Mouse (Mus musculus): ENCODE results near the gene Sds.

The Sds gene

DNA sequence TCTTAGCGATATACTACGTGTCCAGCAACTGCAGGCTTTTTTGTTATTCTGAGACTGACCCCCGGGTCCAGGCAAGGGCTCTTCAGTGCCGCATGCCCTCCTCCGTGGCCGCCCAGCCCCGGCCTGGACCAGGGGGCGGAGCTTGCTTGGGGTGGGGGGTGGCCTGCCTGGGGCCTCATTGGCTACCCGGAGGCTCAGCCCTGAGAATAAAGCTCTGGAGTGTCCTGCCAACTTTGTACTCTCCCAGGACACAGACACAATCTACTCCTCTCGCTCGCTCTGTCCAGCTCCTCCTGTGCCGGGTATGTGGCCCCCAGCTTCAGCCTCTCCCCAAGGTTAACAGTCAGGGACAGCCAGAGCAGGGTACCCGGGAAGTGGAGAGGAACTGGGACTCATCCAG, at the start of gene Sds:
TSS of gene Sds (plus strand) at position 231 of the 400 bp plus-strand sequence.
- DNase-seq (ENCODE audit: low spot score), result no peak

GRCm38 (mm10) chr5:120426572-120426971, 49.8 kb upstream of the Sds start:
- DNase-seq (ENCODE audit: low spot score), result no peak

DNA sequence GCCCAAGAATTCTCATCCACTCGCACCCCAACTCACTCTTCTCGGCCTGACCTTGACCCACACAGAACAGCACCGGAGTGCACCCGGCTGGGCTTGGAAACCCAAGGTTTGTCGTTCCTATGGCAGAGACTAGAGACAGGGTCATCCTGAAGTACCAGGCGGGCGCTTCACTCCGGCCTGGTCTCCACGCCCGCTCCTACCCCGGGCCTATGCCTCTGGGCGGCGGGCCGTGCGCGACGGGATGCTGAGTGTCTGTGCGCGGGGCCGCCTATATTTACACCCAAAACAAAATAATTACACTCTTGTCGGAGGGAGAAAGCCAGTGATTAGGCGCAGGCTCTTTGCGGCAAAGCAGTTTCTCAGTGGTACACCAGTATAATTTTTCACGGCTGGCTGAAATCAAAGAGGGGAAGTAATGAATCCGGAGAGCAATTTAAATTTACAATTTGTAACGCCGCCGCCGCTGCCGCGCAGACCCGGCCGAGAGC, 48.8 kb upstream of the Sds start:
- no peak for DNase-seq (ENCODE audit: low spot score)

- no peak for DNase-seq (ENCODE audit: low spot score)
Observed at GRCm38 (mm10) chr5:120428189-120428838, 48.0 kb upstream of the Sds start.

GRCm38 (mm10) chr5:120428990-120429389, 47.3 kb upstream of the Sds start:
- DNase-seq (ENCODE audit: low spot score), result no peak

DNA sequence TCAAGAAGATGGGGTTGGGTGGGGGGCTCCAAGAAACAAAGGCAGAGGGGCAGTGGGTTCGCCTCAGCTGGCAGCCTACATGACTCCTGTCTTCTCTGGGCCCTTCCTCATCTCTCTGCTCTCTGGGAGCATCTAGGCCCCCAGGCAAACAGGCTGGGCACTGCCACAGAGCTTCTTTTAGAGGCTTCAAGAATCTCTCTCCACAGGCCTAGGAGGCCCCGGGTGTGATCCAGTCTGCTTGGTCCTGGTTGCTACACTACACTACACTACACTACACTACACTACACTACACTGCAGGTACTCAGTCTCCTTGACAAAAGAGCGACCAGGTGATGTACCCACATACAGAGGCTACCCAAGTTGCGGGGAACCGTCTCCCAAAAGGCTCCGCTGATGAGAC, 46.6 kb upstream of the Sds start:
- no peak for DNase-seq (ENCODE audit: low spot score)

- DNase-seq (ENCODE audit: low spot score), result no peak
Observed at GRCm38 (mm10) chr5:120431001-120431583, 45.2 kb upstream of the Sds start.

DNA sequence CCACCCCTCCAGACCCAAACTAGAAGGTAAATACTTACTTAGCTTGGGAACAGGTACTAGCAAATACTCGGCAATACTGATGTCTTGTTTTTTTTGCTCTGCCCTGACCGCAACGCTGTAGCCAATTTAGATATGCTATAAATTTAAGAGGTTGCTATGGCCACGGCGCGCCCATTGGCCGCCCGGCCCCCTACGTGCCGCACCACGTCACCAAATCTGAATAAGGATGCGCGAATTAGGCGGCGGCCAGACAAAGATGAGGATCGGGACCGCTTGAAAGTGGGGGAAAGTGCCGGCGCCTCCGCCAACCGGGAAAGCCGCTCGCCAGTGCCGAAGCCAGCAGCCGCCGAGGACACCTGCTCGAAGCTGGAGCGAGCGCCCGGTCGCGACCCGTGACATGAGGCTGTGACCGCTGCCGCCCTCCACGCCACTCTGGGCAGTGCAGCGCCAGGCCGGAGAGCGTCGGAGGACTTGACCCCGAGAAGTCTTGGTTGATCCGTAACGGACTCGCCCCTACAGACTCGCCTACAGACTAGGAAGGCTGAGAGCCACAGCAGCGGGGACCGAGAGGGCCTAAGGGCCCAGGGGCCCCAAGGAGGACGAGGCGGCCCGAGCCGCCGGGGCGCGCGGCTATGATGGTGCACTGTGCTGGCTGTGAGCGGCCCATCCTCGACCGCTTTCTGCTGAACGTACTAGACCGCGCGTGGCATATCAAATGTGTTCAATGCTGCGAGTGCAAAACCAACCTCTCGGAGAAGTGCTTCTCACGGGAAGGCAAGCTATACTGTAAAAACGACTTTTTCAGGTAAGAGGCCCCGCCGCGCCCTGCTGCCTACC, 44.5 kb upstream of the Sds start, which contains the start of gene Lhx5:
TSS of gene Lhx5 (plus strand) at position 51 of the 837 bp plus-strand sequence.
- no peak for DNase-seq (ENCODE audit: low spot score)

GRCm38 (mm10) chr5:120432486-120433015, 43.8 kb upstream of the Sds start:
- DNase-seq (ENCODE audit: low spot score), result no peak

- DNase-seq (ENCODE audit: low spot score), result no peak
Observed at GRCm38 (mm10) chr5:120433135-120433760, 43.1 kb upstream of the Sds start.

DNA sequence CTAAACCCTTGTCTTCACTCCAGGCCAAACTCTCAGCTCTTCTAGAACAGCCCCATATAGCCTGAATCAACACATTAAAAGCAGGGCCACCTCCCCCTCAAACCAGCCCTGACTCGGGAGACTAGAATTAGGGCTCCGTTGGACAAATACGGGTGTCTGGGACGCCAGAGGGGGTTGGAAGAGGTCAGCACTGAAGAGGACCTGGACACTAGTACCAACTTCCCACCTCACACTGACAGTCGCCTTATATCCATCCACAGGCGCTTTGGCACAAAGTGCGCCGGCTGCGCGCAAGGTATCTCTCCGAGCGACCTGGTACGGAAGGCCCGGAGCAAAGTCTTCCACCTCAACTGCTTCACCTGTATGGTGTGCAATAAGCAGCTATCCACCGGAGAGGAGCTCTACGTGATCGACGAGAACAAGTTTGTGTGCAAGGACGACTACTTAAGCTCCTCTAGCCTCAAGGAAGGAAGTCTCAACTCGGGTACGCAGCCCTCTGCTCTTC, 42.0 kb upstream of the Sds start:
- no peak for DNase-seq (ENCODE audit: low spot score)

DNA sequence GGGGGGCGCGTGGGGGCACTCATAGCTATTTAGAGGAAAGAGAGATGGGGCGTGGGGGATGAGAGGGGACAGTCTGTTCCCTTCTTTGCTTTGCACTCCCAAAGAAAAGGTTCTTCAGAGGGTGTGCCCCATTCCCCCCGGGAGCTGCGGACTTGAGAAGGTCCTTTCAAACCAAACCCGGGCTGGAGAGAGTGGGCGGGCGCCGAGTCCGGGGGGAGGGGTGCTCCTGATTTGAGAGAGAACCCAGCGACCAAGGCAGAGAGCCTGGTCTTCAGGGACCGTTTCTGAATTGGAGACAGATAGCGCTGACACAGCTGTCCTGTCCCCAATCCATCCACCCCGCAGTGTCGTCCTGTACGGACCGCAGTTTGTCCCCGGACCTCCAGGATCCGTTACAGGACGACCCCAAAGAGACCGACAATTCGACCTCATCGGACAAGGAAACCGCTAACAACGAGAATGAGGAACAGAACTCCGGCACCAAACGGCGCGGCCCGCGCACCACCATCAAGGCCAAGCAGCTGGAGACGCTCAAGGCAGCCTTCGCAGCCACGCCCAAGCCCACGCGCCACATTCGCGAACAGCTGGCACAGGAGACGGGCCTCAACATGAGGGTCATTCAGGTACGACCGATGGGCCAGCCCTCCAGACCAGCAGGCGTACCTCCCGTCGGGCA, 41.2 kb upstream of the Sds start:
- DNase-seq (ENCODE audit: low spot score), result no peak

- DNase-seq (ENCODE audit: low spot score), result no peak
Observed at GRCm38 (mm10) chr5:120435731-120436501, 40.4 kb upstream of the Sds start.

DNA sequence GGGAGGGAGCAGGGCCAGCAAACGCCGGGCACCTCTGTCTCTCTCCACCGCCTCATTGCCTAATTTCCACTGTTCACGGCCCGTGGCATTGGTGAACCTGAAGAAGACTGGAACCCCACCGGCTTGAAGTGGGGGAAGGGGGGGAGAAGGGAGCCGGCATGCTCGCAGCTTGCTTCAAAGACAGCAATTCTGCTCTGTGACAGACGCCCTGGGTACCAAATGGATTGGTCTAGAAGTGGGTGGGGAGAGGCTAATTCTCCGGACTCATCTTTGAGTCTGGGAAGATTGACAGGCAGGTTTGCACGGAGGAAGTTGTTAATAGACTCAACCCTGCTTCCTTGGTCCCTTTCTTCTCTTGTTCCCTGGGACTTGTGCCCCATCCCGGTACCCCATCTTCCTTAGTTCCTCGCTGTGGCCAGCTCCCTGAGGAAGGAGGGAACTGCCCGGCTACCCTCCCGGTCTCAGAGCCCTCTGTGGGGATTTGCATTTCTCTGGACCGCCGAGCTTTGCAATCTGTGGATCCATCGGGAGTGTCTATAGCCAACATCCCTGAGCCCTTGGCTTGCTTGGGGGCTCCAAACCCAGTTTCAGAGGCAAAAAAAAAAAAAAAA, 39.3 kb upstream of the Sds start:
- DNase-seq (ENCODE audit: low spot score), result no peak

- DNase-seq (ENCODE audit: low spot score), result no peak
Observed at GRCm38 (mm10) chr5:120437539-120437938, 38.8 kb upstream of the Sds start.

DNA sequence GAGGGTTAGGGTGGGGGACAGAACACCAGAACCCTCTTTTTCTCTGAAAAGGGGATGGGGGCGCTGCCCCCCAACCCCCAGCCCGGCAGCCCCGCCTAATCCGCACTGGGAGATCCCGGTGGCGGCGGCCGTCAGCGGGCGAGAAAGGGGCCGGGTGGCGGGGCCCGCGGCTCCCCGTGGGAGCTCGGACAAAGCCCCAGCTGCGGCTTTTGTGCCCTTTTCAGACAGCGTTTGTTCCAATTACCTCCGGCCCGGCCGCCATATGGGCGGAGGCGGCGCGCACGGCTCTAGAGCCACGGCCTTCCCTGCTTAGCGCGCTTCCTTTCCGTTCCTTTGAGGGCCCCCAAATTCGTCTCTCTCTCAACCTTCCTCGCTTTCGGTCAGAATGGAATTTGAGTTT, 38.3 kb upstream of the Sds start:
- DNase-seq (ENCODE audit: low spot score), result no peak

GRCm38 (mm10) chr5:120438469-120438868, 37.9 kb upstream of the Sds start:
- DNase-seq (ENCODE audit: low spot score), result no peak

GRCm38 (mm10) chr5:120438991-120439710, 37.2 kb upstream of the Sds start:
- no peak for DNase-seq (ENCODE audit: low spot score)

DNA sequence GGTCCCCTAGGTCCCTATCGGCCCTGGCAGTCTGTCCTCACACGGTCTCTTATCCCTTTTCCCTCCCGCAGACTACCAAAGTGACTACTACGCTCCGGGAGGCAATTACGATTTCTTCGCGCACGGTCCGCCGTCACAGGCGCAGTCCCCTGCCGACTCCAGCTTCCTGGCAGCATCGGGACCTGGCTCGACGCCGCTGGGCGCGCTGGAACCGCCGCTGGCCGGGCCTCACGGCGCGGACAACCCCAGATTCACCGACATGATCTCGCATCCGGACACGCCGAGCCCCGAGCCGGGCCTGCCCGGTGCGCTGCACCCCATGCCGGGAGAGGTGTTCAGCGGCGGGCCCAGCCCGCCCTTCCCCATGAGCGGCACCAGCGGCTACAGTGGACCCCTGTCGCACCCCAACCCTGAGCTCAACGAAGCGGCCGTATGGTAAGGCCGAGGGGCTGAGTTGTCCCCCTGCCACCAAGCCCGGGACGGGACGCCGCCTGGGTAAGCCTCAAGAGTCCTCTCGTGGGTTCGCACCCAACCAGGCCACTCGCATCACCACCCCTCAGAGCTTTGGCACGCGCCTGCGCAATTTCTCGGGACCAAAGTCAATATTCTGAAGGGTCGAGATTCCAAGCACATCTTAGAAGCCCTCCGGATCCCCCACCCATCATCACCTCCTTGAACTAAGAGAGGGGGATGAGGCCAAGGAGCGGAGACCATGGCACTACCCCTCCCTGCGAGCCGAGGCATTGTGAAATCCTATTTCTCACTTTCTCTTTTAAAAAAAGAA, 36.2 kb upstream of the Sds start:
- DNase-seq (ENCODE audit: low spot score), result no peak

Data from ovary, postnatal 10 days (tissue).